Mouse (Mus musculus): ENCODE data around the gene Spaca4.

Gene Spaca4

DNA sequence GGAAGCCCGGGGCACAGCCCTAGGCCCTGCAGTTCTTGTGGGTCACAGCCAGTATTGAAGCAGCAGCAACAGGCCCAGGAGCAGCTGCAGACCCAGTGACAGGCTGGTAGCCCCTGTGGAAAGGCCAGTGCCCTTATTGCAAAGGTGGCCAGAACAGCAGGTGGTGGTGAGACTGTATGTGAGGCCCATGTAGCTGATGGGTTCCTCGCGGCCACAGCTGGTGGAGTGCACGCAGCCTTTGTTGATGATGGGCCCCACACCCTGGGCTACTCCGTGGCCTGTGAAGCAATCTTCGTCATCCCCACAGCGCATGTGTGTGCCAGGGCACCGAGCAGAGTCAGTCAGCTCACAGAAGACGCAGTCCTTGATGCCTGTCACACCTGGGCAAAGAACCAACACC, 462 bp downstream of the Spaca4 start:
- DNase-seq = no peak

GRCm38 (mm10) chr7:45723781-45724180, 1.8 kb downstream of the Spaca4 start:
- DNase-seq = no peak

DNA sequence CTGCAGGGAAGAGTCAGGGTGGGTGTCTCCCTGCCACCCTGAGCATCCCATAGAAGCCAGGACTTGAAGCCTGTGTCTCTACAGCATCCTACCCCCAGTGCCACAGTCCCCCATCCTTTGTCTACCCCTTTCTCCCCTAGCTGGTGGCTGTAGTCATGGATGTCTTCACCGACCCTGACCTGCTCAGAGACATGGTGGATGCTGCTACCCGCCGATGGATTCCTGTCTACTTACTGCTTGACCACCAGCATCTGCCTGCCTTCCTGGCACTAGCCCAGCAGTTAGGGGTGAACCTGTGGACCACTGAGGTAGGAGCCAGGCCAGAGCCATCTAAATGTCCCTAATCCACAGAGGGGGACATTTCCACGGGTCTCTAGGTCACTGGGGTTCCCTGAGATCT, 2.3 kb downstream of the Spaca4 start:
- DNase-seq = no peak

DNA sequence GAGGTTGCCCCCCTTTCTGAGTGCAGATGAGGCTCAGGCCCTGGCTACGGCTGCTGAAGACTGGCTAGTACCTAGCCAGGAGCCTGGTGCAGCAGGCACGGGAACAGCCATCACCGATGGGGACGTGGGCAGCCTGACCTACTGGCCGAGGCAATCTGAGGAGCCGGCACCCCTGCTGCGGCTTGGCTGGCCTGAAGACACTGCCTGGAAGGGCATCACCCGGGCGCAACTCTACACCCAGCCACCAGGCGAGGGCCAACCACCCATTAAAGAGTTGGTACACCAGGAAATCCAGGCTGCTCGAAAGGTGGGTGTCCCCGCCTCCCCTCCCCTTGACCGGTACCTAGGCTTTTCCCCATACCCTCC, 3.3 kb downstream of the Spaca4 start:
- peak; percentile 53 to 56 for DNase-seq

DNA sequence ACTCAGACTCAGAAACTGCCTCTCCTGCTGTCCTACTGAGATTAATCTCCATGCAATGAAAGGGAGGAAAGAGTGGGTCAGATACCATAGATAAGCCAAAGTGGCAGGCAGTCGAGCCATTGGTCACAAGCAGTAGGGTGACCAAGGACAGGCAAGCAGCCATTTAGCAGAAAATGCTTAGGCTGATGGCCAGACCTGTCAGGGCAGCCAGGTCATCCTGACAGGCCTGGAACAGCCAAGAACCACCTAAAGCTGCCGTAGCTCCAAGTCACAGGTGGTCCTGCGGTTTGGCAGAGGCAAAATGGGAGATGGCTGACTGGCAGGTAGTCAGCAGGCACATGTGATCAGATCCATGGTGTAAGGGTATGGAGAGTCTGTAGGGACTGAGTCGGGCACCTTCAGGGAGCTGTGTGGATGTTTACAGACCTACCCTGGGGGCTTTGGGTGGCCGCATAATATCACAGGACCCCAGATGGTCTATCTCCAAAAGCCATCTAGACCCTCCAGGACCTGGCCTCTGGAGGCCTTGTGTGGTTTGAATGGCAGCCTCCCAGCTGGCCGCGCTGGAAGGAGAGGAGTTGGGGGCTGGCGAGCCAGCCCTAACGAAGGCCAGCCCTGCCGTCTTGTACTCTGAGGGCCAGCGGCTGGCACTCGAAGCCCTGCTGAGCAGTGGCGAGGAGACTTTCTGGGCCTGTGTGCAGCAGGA, 3.8 kb downstream of the Spaca4 start:
- DNase-seq = no peak

DNA sequence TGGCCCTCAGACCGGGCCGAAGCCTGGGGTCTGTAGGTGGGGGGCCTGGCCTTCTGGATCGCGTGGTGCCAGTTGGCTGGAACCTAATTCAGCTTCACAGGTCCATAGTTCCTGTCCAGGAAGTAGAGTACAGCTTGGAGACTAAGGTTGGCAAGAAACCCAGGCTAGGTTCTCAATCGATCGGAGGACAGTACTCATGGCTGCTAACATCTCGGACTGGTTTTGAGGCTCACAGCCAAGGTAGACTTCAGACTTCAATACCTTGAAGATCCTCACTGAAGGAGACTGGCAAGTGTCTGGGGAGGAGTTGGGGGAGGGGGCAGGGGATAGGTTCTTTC, 4.4 kb downstream of the Spaca4 start:
- DNase-seq = no peak

DNA sequence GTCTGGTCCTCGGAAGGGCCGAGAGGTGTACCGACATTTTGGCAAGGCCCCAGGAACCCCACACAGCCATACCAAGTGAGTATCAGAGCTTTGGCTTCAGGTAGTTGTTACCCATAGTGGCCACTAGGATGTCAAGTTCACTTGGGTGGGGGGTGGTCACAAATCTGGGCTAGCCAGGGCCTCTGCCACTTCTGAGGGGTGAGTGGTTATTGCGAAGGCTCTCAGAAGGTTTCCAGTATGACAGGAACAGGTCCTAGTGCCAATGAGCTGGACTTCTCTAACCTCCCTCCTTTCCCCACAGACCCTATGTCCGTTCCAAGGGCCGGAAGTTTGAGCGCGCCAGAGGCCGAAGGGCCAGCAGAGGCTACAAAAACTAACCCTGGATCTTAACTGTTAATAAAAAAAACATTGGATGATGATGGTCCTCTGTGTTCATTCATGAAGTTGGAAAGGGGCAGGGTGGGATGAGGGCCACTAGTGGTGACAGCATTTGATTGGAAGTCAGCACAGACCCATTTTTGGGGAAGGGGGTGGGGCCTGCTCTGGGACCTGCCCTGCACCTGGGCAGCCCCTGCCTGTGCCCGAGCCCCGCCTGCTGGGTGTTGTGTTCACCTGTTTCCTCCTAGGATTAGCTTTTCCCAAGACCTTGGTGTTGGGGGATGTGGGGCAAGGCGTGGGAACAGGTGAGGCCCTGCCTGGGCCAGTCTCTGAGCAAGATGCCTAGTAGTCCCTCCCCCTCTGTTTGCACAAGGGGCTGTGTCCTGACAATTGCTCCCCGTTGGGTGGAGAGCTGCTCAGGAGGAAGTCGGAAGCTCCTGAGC, 5.0 kb downstream of the Spaca4 start, which contains the start of gene Fam83e:
TSS of gene Fam83e (plus strand) at position 800 of the 821 bp plus-strand sequence.
- DNase-seq = no peak

- peak in 1 of 2 experiments; percentile 16 for DNase-seq
Observed at GRCm38 (mm10) chr7:45719738-45720412, 5.7 kb downstream of the Spaca4 start.

GRCm38 (mm10) chr7:45719180-45719579, 6.4 kb downstream of the Spaca4 start:
- peak in 1 of 2 experiments; percentile 17 for DNase-seq

- no peak for DNase-seq
Observed at GRCm38 (mm10) chr7:45718331-45718730, 7.3 kb downstream of the Spaca4 start.

GRCm38 (mm10) chr7:45717918-45718297, 7.7 kb downstream of the Spaca4 start, which contains the start of gene Sphk2:
Sphk2 (minus strand) TSS chr7:45718002.
- DNase-seq = peak; percentile 97 to 99

DNA sequence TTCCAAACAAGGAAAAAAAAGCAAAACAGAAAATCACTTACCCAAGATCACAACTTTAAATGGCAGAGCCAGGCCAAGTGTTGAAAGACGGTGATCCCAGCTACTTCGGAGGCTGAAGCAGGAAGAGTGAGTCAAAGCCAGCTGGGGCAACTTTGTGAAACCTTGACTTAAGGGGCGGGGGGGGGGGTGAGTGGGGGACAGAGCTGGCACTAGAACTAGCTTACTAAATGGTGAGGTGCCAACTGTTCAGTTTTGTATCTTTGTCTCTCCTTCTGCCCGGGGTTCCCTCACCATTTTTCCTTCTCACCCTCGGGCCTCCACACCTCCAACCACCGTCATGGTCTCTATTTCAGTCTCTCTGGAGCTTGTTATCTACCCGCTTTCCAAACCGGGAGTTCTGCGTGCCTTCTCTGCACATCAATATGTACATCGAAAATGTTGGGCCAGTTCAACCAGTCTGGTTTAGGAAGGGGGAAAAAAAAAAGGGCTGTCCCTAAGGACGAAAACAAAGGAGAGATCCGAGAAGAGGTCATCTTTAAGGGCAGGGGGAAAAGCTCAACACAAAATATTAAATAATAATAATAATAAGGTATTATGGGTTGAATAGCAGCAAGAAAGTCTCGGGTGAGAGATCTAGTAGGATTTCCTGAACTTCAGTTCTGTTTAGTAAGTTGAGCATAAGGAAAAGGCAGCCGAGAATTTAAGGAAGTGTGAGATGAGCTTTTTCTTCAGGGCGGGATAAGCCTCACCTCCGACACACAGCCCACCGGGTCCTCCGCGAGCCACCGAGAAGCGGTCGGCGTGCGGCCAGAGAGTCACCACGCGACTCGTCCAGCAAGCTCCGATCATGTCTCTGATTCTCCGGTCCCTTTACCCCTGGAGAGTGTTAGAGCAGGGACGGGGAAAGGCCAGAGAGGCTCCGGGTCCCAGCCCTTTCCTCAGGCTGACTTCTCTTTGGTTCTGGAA, 8.4 kb downstream of the Spaca4 start:
- no peak for DNase-seq

DNA sequence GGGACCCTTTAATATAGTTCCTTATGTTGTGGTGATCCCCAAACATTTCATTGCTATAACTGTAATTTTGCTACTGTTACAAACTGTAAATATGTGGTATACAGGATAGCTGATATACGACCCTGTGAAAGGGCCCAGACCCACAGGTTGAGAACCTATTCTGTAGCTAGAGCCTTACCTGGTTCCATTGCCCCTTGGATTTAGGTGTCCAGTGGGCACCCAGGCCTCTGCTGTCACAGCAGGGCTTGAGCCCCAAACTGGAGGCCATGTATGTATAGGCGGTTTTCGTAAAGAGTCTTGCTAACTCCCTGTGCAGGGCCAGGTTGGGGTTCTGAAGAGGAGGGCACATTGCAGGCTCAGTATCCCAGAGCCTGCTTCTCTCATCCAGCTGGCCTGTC, 9.2 kb downstream of the Spaca4 start:
- DNase-seq = no peak

DNA sequence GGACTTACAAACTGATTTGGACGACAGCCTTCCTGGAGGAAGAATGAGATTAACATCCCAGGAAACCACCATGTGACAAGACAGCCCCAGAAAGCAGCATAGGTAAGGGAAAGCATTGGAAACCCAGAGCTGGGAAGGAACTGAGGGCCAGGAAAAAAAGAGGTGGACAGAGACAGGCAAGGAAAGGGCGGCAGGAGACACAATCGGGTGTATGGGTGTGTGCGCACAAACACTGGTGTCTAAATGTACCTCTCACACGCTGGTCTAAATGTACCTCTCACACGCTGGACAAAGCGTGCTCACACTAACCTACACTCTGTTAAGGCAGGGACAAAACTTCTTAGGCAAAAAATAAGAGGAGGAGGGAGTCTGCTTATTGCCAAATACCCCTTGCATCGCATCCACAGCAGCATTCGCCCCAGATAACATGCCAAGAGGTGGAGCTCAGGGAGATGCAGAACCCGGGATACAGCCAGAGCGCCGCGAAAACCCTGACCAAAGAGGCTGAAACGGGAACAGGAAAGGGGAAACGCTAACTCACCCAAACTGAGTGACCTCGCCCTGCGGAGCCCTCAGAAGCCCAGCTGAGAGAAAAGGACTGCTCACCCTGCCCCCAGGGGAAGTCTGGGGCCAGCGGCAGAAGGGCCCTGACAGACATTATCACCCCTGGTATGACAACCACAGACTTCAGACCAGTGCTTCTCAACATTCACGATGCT, 9.7 kb downstream of the Spaca4 start:
- DNase-seq = peak; percentile 12 to 26

- DNase-seq = peak; percentile 97 to 99
Observed at GRCm38 (mm10) chr7:45715090-45715708, 10.4 kb downstream of the Spaca4 start, which contains the start of gene Rpl18. Rpl18 (plus strand) TSS chr7:45715457.

DNA sequence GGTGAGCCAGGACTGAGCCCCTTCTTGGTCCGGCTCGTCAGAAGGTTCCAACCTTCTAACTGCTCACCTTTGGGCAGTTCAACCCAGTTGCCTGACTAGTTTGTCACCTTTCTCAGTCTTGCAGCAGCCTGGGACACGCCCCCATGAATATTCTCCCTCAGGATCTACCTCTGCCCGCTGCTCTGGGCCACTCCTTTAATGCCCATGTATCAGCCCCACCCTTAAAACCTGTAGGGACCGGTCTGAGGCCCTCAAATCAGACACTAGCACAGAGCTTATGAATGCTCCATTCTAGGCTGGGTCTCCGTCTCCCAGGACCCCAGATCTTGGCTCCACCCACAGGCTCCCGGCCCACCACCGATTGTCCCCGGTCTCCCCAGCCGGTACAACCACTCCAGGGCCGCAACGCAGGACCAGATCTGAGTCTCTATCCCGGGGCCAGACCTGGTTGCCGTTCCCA, 11.0 kb downstream of the Spaca4 start:
- no peak for DNase-seq

- DNase-seq = peak in 1 of 2 experiments; percentile 10
Observed at GRCm38 (mm10) chr7:45713881-45714520, 11.6 kb downstream of the Spaca4 start.

- peak in 1 of 2 experiments; percentile 30 for DNase-seq
Observed at GRCm38 (mm10) chr7:45713396-45713795, 12.2 kb downstream of the Spaca4 start.

DNA sequence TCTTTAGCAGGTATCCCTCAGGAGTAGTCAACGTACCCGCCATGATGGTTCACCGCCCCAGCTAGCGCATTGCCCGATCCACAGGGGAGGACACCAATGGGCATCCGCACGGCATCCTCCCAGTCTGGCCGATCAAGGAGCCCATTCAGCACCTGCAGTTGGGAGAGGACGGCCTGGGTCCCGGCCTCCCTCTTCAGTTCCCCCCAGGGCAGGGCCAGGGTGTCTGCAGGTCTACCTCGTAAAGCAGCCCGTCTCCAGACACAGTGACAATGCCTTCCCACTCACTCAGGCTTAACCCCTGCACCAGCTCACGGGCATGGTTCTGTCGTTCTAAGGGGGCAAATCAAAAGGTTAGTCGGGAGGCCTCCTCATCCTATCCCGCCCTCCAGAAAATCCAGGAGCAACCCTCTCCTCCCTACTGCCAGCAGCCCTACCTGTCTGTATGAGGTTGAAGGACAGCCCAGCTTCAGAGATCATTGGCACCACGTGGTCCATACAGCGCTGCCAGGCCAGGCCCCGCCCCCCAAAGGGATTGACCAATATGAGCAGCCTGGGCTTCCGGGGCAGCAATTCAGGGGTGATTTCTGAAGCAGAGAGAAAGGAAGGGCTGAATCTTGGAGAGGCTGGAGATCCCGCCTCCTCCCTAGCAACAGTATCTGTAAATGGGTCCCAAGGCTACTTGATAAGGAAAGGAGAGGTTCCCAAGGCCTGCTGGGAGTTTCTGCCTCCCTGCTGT, 13.4 kb downstream of the Spaca4 start:
- DNase-seq = peak in 1 of 2 experiments; percentile 29
